Mouse (Mus musculus): ENCODE measurements around the gene Xpnpep2. TPM values are rescaled to one million over a fixed set of nuclear protein-coding genes. Genes with fewer than 3 reads are reported as not detected.

Gene Xpnpep2
- 1 to 10 TPM; 1.6 to 4.1 (median 2.6) TPM for total RNA-seq (2022)

DNA sequence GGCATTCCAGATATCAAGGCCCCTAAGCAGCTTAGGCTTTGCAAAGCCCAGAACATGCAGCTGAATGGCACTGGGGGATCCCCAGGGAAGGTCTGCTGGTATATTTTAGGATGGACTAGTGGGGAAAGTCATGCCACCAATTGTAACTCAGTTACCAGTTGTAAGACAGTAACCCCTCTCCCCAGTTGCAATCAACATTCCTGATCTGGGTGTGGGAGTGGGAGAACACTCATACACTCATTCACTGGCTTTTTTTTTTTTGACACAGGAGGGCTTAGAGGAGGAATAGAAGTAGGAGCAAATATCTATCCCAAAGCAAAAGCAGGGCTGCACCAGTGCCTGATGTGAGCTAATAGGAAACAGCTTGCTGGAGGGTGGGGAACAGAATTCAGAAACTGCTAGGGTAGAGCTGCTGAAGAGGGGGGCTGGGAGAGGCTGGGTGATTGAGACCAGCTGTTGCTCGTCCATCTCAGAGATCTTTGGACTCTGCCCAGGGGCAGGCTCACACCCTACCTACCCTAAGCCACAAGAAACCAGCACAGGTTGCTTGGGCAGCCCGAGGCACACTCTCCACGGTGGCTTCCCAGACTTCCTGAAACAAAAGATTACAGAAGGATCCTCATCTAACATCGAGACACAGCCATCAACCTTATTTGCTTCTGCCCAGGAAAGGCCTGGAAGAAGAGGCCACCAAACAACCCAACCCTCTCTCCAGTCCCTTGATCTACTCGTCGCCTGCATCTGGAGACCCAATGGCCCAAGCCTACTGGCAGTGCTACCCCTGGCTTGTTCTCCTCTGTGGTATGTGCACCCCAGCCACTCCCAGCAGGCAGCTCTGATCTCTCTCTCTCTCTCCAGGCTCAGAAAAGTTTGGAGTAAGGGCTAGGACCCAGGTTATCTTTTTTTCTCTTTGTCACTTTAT lies at the start of gene Xpnpep2:
TSS of gene Xpnpep2 (plus strand) at position 332 of the 922 bp plus-strand sequence.
- DNase-seq (ENCODE audit: low spot score): no peak

DNA sequence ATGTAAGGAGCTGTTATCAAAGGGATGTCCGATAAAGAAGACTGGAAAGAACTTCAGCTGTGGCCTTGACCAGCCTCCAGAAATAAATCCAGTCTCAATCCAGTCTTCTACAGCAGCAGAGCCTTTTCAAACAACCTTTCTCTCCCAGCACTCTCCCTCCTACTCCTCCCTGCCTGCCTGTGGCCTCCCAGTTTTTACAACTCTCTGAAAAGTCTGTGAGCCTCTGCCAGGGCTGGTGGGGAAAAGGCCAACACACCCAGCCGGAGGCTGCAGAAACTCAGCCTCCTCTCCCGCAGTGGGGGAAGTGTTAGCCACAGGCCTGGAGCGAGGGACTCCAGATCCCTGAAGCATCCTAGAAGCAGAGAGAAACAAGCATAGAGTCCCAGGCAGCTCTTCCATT lies 46.0 kb upstream of the Xpnpep2 start:
- DNase-seq (ENCODE audit: low spot score): no peak

DNA sequence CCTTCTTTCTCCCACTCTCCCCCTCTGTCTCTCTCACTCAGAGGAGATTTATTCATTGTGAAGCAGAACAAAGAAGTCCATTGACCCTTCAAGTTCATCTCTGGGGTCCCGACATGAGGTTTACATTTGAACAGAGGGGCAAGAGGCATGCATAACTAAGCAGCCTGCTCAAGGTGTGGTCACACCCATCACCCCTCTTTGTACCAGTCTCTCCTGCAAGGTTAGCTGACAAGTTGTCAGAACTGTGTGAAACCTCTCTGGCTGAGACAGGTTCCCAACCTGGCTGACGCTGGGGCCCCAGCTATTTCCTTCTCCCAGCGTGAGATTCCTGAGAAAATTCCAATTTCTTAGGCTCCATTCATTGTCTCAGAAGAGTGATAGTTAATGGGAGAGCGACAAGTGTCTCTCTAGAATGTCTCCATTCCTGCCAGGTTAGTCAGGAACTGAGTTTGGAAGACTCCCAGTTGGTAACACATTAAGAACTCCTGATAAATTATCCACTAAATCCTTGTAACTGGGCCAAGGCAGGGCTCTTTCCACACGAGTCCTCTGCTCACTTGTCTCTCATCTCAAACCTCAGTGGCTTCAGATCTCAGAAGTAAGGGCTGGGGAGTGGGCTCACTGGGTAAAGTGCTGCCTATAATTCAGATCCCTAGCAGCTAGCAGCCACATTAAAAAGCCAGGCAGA lies 44.2 kb upstream of the Xpnpep2 start:
- DNase-seq (ENCODE audit: low spot score): no peak

DNA sequence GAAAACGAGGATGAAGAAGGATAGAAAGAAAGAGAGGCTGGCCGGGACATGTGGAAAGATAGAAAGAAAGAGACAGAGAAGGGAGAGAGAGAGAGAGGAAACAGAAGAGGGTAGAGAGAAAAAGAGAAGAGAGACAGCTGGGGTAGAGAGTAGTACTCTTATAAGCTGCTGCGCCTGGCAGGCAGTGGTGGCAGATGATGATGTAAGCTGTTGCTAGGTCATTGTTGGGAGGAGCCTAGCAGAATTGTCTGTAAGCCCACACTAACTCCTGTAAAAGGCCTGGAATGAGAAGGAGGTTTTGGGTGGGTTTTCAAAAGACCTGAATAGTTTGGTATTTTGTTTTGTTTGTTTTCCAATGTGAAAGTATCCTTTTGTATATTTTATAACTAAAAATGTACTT lies 41.6 kb upstream of the Xpnpep2 start:
- DNase-seq (ENCODE audit: low spot score): no peak

GRCm38 (mm10) chrX:48071961-48072360 lies 36.6 kb upstream of the Xpnpep2 start:
- DNase-seq (ENCODE audit: low spot score): no peak

DNA sequence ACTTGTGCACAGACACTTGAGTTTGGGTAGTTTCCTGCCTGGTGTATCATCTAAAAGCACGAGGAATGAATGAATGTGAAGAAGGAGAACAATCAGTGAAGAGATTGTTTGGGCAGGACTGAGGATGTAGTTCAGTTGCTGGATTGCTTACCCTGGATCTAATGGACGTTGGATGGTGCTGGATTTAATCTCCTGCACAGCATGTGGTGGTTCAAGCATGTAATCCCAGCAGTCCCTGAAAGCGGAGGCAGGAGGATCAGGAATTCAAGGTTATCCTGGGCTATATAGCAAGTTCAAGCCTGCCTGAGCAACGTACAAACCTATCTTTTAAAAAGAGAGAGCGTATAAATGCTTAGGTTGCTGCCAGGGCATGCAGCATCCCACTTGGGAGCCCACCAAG lies 36.1 kb upstream of the Xpnpep2 start:
- no peak for DNase-seq (ENCODE audit: low spot score)

- no peak for DNase-seq (ENCODE audit: low spot score)
Observed at GRCm38 (mm10) chrX:48074691-48075090, 33.8 kb upstream of the Xpnpep2 start.

GRCm38 (mm10) chrX:48076806-48077425 lies 31.6 kb upstream of the Xpnpep2 start:
- peak; percentile 11 for DNase-seq (ENCODE audit: low spot score)

DNA sequence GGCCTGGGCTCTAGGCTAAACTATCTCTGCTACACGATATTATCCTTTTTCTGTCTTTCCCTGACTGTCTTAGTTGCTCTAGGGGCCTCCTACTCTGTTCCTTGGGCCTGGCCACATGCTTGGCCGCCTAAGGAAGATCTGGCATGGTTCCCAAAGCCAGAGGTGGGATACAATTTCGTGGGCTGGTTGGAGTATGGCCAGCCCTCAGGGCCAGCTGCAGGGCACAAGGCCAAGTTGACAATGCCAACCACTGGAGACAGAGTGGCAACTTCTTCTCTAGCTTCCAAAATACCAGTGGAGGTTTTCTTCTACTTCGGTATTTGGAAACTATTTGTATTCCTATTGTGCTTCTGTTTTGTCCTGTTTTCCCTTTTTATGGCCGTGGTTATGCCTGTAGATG lies 26.2 kb upstream of the Xpnpep2 start:
- no peak for DNase-seq (ENCODE audit: low spot score)

DNA sequence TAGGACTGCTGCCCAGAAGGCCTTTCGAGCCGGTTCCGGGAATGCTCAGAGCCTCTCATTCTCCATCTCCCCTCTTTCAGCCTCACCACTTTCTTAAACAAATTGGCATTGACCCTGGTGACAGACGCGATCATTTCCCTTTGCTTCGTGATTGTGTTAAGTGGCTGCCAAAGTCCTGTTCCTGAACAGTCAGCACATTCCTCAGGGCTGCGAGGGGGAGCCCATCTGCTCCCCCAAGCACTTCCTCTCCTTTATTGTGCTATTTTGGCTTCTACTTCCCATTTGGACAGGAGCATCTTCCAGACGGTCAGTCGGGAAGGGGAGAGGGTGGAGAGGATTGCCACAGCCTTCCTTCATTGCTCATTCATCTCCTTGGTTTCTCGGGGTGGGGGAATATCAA lies 16.4 kb upstream of the Xpnpep2 start:
- peak; percentile 16 for DNase-seq (ENCODE audit: low spot score)

- peak; percentile 19 for DNase-seq (ENCODE audit: low spot score)
Observed at GRCm38 (mm10) chrX:48093555-48093954, 15.0 kb upstream of the Xpnpep2 start.

DNA sequence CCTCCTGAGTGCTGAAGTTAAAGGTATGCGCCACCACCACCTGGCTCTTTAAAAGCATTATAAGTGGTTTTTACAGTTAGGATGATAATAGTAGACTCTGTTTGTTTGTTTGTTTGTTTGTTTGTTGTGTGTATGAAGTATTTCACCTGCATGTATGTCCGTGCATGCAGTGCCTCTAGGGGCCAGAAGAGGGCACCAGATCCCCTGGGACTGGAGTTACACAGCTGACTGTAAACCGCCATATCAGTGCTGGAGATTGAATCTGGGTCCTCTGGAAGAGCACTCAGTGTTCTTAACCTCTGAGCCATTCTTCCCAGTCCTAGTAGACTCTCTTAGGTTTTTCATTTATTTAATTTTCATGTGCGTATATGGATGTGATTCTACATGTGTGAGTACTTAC lies 13.9 kb upstream of the Xpnpep2 start:
- DNase-seq (ENCODE audit: low spot score): no peak

- DNase-seq (ENCODE audit: low spot score): no peak
Observed at GRCm38 (mm10) chrX:48096580-48096979, 11.9 kb upstream of the Xpnpep2 start.

GRCm38 (mm10) chrX:48098470-48099129 lies 9.9 kb upstream of the Xpnpep2 start:
- no peak for DNase-seq (ENCODE audit: low spot score)

GRCm38 (mm10) chrX:48099871-48100270 lies 8.7 kb upstream of the Xpnpep2 start:
- DNase-seq (ENCODE audit: low spot score): no peak

- no peak for DNase-seq (ENCODE audit: low spot score)
Observed at GRCm38 (mm10) chrX:48103256-48103655, 5.3 kb upstream of the Xpnpep2 start.

DNA sequence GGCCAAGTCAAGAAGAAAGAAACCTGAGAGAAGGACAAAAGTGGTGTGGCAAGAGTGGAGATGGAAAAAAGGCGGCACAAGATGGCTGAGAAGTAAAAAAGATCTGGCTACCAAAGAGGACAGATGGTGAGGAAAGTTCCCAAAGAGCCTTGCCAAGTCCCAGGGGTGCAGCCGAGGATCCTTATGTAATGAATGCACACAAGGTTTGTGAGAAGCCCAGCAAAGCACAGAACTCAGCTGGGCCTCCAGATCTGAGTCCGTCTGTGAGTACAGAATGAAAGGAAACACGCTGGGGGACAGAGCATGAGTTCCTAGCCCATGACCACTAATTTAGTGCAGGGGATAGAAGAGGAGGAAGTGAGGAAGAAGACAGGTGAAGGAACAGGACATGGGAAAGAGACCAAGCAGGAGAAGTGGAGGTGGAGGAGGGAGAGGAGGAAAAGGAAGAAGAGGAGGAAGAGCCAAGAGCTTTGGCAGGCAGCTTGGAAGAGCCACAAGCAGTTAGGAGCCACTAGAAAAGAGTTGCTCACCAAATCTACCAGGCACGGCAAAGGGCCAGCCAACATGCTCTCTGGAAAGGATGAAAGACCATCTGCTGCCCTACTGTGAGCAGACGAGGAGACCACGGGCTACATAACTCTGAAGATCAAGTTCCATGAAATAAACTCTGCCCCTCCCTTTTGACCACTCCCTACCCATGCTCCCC lies 3.6 kb upstream of the Xpnpep2 start:
- DNase-seq (ENCODE audit: low spot score): no peak

GRCm38 (mm10) chrX:48106226-48106625 lies 2.3 kb upstream of the Xpnpep2 start:
- DNase-seq (ENCODE audit: low spot score): peak; percentile 43

GRCm38 (mm10) chrX:48109316-48109655 lies 761 bp downstream of the Xpnpep2 start:
- no peak for DNase-seq (ENCODE audit: low spot score)

DNA sequence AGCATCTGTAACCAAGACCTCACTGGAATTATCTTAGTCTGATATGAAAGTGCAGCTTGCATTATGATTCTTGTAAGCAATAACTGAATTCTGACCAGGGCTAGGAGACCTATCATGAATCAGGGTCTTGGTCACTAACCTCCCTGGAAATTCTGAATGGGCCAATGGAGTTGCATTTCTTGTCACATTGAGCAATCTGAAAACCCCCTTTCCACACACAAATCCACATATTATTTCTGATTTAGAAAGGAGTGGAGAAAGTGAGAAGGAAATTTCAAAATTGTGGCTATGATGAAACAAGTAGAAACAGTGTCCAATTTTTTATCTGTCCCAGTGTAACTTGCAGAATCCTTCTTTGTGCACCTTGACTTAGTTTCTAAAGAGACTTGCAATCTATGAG lies 10.8 kb downstream of the Xpnpep2 start:
- no peak for DNase-seq (ENCODE audit: low spot score)

Data from heart, adult 8-10 months (tissue).